Mouse (Mus musculus) heart, postnatal 25 days (tissue): ENCODE results near the gene Kcnip3. TPM values are rescaled to one million over a fixed set of nuclear protein-coding genes. Genes with fewer than 3 reads are reported as not detected.

ENCODE experiments used
- DNase-seq: peaks from one replicate; pipeline ENCODE4 v3.0.0; 2022; ENCODE audit warnings: low spot score
- intact Hi-C: fragments of 180-260 bp; cut with DNase I; formaldehyde crosslinking; loops from one replicate; pipeline ENCODE4 v1.15.1; 2025
- total RNA-seq, 2 experiments: library from RNA; stranded (reverse); gene quantifications; 2 replicates each; pipeline ENCODE4 v1.2.3; 2021

The Kcnip3 gene
- total RNA-seq, 2 experiments from 2014 or later, result 1.1 to 1.7 TPM

GRCm38 (mm10) chr2:127418266-127418970, 103.5 kb downstream of the Kcnip3 start:
- DNase-seq, result no peak
- intact Hi-C loops, result no loop called here

DNA sequence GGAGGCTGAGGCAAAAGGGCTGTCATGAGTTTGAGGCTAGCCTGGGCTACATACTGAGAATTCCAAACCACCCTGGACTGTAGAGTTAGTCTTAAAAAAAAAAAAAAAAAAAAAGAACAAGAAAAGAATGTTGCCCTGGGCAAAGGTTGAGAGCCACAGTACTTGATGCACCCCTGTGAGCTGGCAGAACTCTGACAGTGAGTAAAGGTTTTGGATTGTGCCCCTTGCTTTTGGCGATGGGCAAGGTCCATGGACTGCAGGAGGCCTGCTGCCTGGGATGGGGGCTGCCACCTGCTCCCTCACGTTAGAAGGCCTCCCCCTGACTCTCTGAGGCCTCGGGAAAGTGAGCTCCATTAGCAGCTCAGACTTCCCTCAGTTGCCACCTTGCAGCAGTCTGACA, 105.2 kb downstream of the Kcnip3 start:
- intact Hi-C loops, result no loop called here
- no peak for DNase-seq

DNA sequence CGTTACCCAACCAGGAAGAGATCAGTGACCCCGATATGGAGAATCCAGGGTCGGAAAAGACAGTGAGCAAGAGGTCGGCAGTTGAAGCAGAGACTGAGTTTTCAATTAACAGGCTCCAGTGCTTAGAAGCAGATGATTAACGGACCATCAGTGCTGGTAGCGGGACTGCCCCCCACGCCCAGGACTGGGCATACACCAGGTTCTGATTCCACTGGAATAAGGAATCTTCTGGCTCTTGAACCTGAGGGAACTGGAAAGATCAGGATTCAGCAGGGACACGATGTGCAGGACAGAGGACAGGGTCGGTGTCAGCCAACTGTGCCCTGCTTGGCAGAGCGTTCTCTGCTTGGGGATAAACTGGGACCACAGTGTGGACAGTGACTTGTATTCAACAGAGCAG, 106.1 kb downstream of the Kcnip3 start:
- intact Hi-C loops, result no loop called here
- DNase-seq, result no peak

- no peak for DNase-seq
- intact Hi-C loops, result no loop called here
Measured at GRCm38 (mm10) chr2:127411126-127411525, 110.8 kb downstream of the Kcnip3 start.

Other genes with a start within 250 kb of the Kcnip3 start
- gene Dusp2, start 185.9 kb downstream of the Kcnip3 start, total RNA-seq, result under 1 TPM; 0.31 to 0.49 TPM
- gene Astl, start 183.5 kb downstream of the Kcnip3 start, total RNA-seq, result not detected
- gene Adra2b, start 158.9 kb downstream of the Kcnip3 start, total RNA-seq, result under 1 TPM; 0.61 to 0.88 TPM
- gene Gpat2, start 96.9 kb downstream of the Kcnip3 start, total RNA-seq, result not detected
- 10 to 100 TPM; 36.8 to 37.5 TPM for gene Fahd2a, start 77.5 kb downstream of the Kcnip3 start, total RNA-seq
- gene Prom2, start 19.4 kb upstream of the Kcnip3 start, total RNA-seq, result not detected
- 1 to 10 TPM; 1.4 to 1.5 TPM for gene Zfp661, start 65.0 kb upstream of the Kcnip3 start, total RNA-seq
- 100 to 1,000 TPM in 1 of 2 experiments, 10 to 100 TPM in 1; 96.9 to 101 TPM for gene Mrps5, start 65.1 kb upstream of the Kcnip3 start, total RNA-seq
- 1 to 10 TPM; 5.5 to 7.2 TPM for gene Mal, start 134.6 kb upstream of the Kcnip3 start, total RNA-seq
- gene Mall, start 207.8 kb upstream of the Kcnip3 start, total RNA-seq, result 1 to 10 TPM; 7.5 to 8.7 TPM